Mouse (Mus musculus): Measurements from ENCODE around the gene Rfx1. TPM values are rescaled to one million over a fixed set of nuclear protein-coding genes. Genes with fewer than 3 reads are reported as not detected.

Gene Rfx1
- total RNA-seq (2021) = 10 to 100 TPM; 28.7 to 33.3 TPM
- long read RNA-seq, experiment 1, full-length matches to known transcripts = 1 of 20 reads
- long read RNA-seq, experiment 1, partial matches to known transcripts = 7 of 20 reads
- long read RNA-seq, experiment 1, other reads (novel, unspliced or antisense) = 12 of 20 reads
- long read RNA-seq, experiment 2, full-length matches to known transcripts = 4 of 21 reads
- long read RNA-seq, experiment 2, partial matches to known transcripts = 10 of 21 reads
- long read RNA-seq, experiment 2, other reads (novel, unspliced or antisense) = 7 of 21 reads

DNA sequence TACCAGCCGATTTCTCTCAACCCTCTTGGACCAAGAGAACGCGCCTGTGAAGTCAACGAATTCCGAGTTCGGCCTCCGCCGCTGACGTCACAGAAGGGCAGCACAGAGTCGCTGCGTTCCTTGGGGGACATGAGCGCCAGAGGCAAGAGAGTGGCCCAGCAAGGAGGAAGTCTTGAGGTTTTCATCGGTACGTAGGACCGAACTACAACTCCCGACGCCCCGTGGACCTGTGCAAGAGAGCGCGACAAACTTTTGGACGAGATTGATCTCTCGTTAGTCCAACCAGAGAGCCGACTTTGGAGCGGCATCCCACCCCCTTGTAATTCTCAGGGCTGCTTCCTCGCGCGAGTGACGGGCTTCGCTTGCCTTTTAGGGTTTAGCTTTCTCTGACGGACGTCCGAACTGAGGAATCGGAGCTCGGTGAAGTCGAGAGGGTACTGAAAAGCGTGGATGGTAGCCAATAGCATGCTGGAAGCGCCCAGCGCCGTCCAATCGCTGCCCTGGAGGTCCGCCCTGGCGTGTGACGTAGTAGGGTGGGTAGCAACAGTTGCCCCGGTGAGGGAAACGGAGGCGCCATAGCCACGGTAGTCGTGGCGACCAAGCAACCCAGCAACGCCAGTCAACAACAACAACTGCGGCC is at the start of gene Rfx1:
TSS of gene Rfx1 (plus strand) at position 544 of the 640 bp plus-strand sequence.
- peak; percentile 99 to 100 for DNase-seq (ENCODE audit: low spot score in 2 of 2)
- no peak for TF ChIP-seq CTCF (conservative IDR thresholded peaks at IDR 0.05)
- Histone ChIP-seq H3K4me3 (peak within 1 kb of the TSS; percentile 79), H3K27ac (peak within 1 kb of the TSS; percentile 99)

DNA sequence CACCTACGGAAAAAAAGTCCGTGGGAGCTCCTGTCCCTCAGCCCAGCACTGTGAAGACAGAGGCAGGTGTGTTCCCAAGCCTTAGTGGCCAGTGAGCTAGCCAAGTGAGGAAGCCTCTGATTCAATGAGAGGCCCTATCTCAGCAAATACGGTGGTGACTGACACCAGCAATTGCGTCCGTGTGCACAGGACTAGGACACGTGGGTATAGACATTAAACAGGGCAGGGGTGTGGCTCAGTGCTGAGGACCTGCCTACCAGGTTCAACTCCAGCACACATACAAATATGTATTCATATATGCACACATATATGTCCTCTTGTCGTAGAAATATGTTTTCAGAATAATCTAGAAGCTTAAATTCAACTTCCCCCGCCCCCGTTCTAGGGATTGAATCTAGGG is 46.9 kb upstream of the Rfx1 start:
- H3K4me3 ChIP-seq = no peak overlapping the region
- TF ChIP-seq CTCF (conservative IDR thresholded peaks at IDR 0.05) = no peak
- no peak overlapping the region for H3K27ac ChIP-seq
- no peak for DNase-seq (ENCODE audit: low spot score in 2 of 2)

DNA sequence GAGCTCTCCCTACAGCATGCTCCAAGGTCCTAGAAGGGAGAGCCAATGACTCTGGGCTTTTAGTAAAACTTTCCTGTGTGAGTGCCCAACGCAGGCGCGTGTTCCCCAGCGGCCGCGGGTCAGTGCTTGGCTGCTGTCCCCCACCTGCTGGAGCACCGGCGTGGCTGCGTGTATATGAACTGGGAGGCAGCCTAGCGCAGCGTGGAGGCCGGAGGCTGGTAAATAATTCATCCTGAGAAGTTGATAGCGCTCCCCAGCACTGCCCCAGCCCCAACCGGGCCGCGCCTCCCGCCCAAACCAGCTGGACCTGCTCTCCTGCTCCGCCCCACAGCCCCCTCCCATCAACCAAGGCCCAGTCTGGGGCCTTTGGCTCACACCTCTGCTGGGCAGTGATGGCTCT is 45.5 kb upstream of the Rfx1 start, which contains the start of gene Palm3:
TSS of gene Palm3 (plus strand) at position 376 of the 400 bp plus-strand sequence.
- H3K4me3 ChIP-seq = no peak within 1 kb of the TSS
- no peak for TF ChIP-seq CTCF (conservative IDR thresholded peaks at IDR 0.05)
- H3K27ac ChIP-seq = no peak within 1 kb of the TSS
- DNase-seq (ENCODE audit: low spot score in 2 of 2) = no peak

GRCm38 (mm10) chr8:84021569-84021968 is 45.1 kb upstream of the Rfx1 start:
- no peak for TF ChIP-seq CTCF (conservative IDR thresholded peaks at IDR 0.05)
- DNase-seq (ENCODE audit: low spot score in 2 of 2) = no peak
- H3K4me3 ChIP-seq = no peak overlapping the region
- H3K27ac ChIP-seq = no peak overlapping the region

GRCm38 (mm10) chr8:84023085-84023484 is 43.5 kb upstream of the Rfx1 start:
- H3K4me3 ChIP-seq = no peak overlapping the region
- no peak for DNase-seq (ENCODE audit: low spot score in 2 of 2)
- no peak overlapping the region for H3K27ac ChIP-seq
- TF ChIP-seq CTCF (conservative IDR thresholded peaks at IDR 0.05) = no peak

GRCm38 (mm10) chr8:84023631-84024030 is 43.0 kb upstream of the Rfx1 start:
- no peak for TF ChIP-seq CTCF (conservative IDR thresholded peaks at IDR 0.05)
- Histone ChIP-seq H3K27ac (no peak overlapping the region), H3K4me3 (no peak overlapping the region)
- DNase-seq (ENCODE audit: low spot score in 2 of 2) = no peak

GRCm38 (mm10) chr8:84024171-84024570 is 42.5 kb upstream of the Rfx1 start:
- Histone ChIP-seq H3K27ac (no peak overlapping the region), H3K4me3 (no peak overlapping the region)
- peak in 1 of 2 experiments; percentile 37 for DNase-seq (ENCODE audit: low spot score in 2 of 2)
- TF ChIP-seq CTCF (conservative IDR thresholded peaks at IDR 0.05) = peak; percentile 79

DNA sequence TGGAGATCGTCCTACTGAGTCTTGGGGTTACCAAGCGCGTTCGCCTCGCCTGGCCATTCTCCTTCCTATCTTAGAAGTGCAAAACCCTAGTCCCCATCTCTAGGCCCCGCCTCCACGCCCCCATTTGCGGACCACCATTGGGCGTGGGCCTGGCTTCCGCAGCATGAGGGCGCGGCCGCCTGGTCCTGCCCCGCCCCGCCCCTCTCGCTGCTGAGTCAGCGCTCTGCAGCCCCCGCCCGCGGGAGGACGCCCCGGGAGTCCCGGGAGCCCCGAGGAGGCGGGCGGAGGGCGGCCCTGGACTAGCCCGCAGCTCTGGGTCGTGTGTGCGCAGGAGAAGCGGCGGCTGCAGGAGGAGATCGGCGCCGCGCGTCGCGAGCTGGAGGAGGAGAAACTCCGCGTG is 40.8 kb upstream of the Rfx1 start:
- Histone ChIP-seq H3K27ac (no peak overlapping the region; the same call in 1 of the 2 replicates), H3K4me3 (peak overlapping the region; percentile 59)
- no peak for TF ChIP-seq CTCF (conservative IDR thresholded peaks at IDR 0.05)
- peak in 1 of 2 experiments; percentile 27 for DNase-seq (ENCODE audit: low spot score in 2 of 2)

GRCm38 (mm10) chr8:84027449-84027848 is 39.2 kb upstream of the Rfx1 start:
- TF ChIP-seq CTCF (conservative IDR thresholded peaks at IDR 0.05) = no peak
- H3K4me3 ChIP-seq = no peak overlapping the region
- DNase-seq (ENCODE audit: low spot score in 2 of 2) = no peak
- H3K27ac ChIP-seq = no peak overlapping the region

- TF ChIP-seq CTCF (conservative IDR thresholded peaks at IDR 0.05) = no peak
- Histone ChIP-seq H3K27ac (no peak overlapping the region), H3K4me3 (no peak overlapping the region)
- DNase-seq (ENCODE audit: low spot score in 2 of 2) = no peak
These were observed 37.4 kb upstream of the Rfx1 start for GRCm38 (mm10) chr8:84029272-84029671.

DNA sequence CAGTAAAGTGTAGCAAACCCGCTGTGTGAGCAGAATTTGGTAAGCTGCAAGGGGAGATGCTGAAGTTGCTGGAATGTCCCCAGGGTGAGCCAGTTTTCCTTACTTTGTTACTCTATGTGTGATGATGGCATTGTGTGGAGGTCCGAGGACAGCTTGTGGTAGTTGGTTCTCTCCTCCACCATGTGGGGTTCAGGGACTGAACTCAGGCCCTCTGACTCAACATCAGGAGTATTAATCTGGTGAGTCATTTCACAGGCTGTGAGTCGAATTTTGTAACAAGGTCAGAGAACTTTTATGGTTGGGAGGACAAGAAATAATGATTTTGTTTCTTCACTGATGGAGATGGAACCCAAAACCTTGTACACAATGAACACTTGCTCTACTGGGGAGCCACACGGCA is 33.9 kb upstream of the Rfx1 start:
- DNase-seq (ENCODE audit: low spot score in 2 of 2) = no peak
- no peak overlapping the region for H3K27ac ChIP-seq
- no peak for TF ChIP-seq CTCF (conservative IDR thresholded peaks at IDR 0.05)
- no peak overlapping the region for H3K4me3 ChIP-seq

GRCm38 (mm10) chr8:84038015-84038414 is 28.6 kb upstream of the Rfx1 start:
- no peak for DNase-seq (ENCODE audit: low spot score in 2 of 2)
- Histone ChIP-seq H3K27ac (no peak overlapping the region), H3K4me3 (no peak overlapping the region)
- TF ChIP-seq CTCF (conservative IDR thresholded peaks at IDR 0.05) = no peak

DNA sequence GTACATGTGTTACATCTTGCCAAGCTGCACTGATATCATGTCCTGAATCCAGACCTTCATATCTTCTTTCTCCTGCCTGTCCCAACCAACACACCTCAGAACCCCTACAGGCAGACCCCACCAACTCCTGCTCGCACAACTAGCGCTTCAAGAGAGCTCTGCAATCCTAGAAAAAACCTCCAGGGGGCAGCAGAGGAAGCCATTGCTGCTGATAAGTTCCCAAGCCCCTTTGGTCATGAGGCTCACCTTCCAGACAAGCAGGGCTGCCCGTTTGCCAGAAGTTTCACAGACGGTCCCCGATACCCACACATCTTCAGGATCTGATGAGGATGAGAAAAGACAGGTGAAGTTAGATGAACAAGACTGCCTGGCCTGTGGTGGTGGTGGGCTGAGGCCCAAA is 27.6 kb upstream of the Rfx1 start:
- Histone ChIP-seq H3K4me3 (no peak overlapping the region), H3K27ac (no peak overlapping the region)
- TF ChIP-seq CTCF (conservative IDR thresholded peaks at IDR 0.05) = peak; percentile 93
- DNase-seq (ENCODE audit: low spot score in 2 of 2) = peak; percentile 46 to 84

All from layer of hippocampus, adult 2 months (tissue).